ENCODE assay signal across 8 mouse cellular contexts in the genomic region with DNA sequence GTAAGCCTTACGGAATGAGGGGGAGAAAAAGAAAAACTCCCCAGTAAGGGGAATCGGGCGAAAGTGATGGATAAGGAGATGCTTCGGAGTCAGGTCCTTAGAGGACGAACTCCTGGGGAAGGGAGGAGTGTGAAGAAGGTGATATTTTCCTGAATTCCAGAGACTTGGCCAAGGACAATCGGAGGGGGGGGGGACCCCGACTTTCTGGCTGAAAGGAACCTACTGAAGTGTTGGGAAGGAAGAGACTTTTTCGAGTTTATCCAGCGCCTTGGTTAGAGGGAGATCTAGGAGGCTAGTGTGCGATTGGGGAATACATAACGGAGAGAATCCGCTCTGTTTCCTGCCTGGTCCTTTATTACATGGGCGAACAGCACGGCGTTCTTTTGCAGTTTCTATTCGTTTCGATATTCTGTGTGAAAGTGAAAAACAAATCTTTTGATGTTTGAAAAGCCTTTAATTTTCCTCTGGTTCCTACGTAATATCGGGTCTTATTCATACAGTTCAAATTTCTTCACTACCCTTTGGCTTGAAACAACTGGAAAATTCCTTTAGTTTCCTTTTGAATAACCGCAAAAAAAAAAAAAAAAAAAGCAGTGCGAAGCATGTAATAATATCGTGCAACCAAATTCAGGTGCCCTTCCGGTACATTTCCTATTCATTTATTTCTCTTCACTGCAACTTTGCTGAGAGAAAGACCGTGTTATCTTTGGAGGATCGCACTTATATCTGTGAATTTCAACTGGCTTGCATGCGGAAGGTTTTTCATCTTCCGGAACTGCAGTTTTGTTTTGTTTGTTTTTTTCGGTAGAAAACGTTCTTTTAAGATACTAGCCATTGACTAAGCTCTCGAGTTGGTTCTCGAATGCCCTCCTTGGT. TPM values are rescaled to one million over a fixed set of nuclear protein-coding genes. Genes with fewer than 3 reads are reported as not detected.
DNase-seq lines count a peak whose midpoint lies in the region; ATAC-seq lines count a peak whose summit lies in the region.

No protein-coding gene starts in this region.

- no peak for DNase-seq in frontal cortex, postnatal 10 days (ENCODE audit: low spot score in 2 of 2)
- DNase-seq in CD4-positive helper T cell, adult 2 months (ENCODE audit: low read depth, low spot score) = peak; percentile 77
- DNase-seq in embryo, embryonic 11 days = peak; percentile 20
- peak; percentile 92 for DNase-seq in midbrain, embryonic 11.5 days (ENCODE audit: low spot score, missing footprints)
- DNase-seq in yolk sac, embryonic 10.5 days (ENCODE audit: low spot score) = peak; percentile 6
- no peak for DNase-seq in layer of hippocampus, postnatal 36 days

- ATAC-seq in frontal cortex, adult (ENCODE audit: low TSS enrichment) = 0 out of 2 replicates have a peak, but pooled peaks have one; percentile 16
- ATAC-seq in hindbrain, embryonic 13.5 days (ENCODE audit: low FRiP score) = 0 out of 2 replicates have a peak, but pooled peaks have one; percentile 1
- no peak for ATAC-seq in midbrain, embryonic 11.5 days (ENCODE audit: low FRiP score)

- 19% methylated on average over 31 of the region's 31 CpGs for WGBS in hindbrain, embryonic 13.5 days
- WGBS in midbrain, embryonic 11.5 days = 18% methylated on average over 31 of the region's 31 CpGs

- peak overlapping the region; percentile 97 for H3K27ac ChIP-seq in hindbrain, embryonic 13.5 days
- H3K27ac ChIP-seq in midbrain, embryonic 11.5 days (ENCODE audit: low read depth, low read length) = peak overlapping the region; percentile 91

- H3K9me3 ChIP-seq in hindbrain, embryonic 13.5 days = no peaks in the 10 kb centered on the region
- no peaks in the 10 kb centered on the region for H3K9me3 ChIP-seq in midbrain, embryonic 11.5 days (ENCODE audit: control insufficient read depth, low read length)

- no peaks in the 10 kb centered on the region for H3K27me3 ChIP-seq in hindbrain, embryonic 13.5 days
- no peaks in the 10 kb centered on the region for H3K27me3 ChIP-seq in midbrain, embryonic 11.5 days (ENCODE audit: control insufficient read depth, insufficient read depth, low read length)

- H3K4me1 ChIP-seq in hindbrain, embryonic 13.5 days (replicated peaks) = no peaks in the 10 kb centered on the region
- no peaks in the 10 kb centered on the region for H3K4me1 ChIP-seq in midbrain, embryonic 11.5 days (ENCODE audit: control insufficient read depth, insufficient read depth, low read length)

- peak overlapping the region; percentile 60 for H3K4me3 ChIP-seq in hindbrain, embryonic 13.5 days
- H3K4me3 ChIP-seq in midbrain, embryonic 11.5 days (ENCODE audit: low read depth, low read length) = peak overlapping the region; percentile 66

- H3K4me2 ChIP-seq in hindbrain, embryonic 13.5 days = peak overlapping the region; percentile 55
- H3K4me2 ChIP-seq in midbrain, embryonic 11.5 days = peak overlapping the region; percentile 51

- no peaks in the 10 kb centered on the region for H3K36me3 ChIP-seq in hindbrain, embryonic 13.5 days
- H3K36me3 ChIP-seq in midbrain, embryonic 11.5 days (ENCODE audit: control insufficient read depth, insufficient read depth, low read length) = no peaks in the 10 kb centered on the region

- peak overlapping the region; percentile 85 for H3K9ac ChIP-seq in hindbrain, embryonic 13.5 days
- peak overlapping the region; percentile 85 for H3K9ac ChIP-seq in midbrain, embryonic 11.5 days (ENCODE audit: low read length)

RNA-seq across cellular contexts. Expression of gene Phf6, which starts 1.0 kb away (rescaled TPM):
- 75.4 and 77.8 TPM in 2 replicates for polyA plus RNA-seq in hindbrain, embryonic 13.5 days (2015; fragmentation: Nextera tagmentation; extraction: Ambion mirVana)
- polyA plus RNA-seq in midbrain, embryonic 11.5 days (2014; fragmentation: Nextera tagmentation; extraction: Ambion mirVana) = 125 and 140 TPM in 2 replicates
- 10 to 100 TPM; 21.5 to 22.4 TPM for total RNA-seq in layer of hippocampus, postnatal 36 days (2021)

Comparison
In these comparisons a context has a peak if more than half of its experiments do, and no peak if none do; other contexts are left out.
1. DNase-seq: peak in CD4-positive helper T cell, adult 2 months (single experiment), embryo, embryonic 11 days (single experiment), midbrain, embryonic 11.5 days (single experiment) and yolk sac, embryonic 10.5 days (single experiment); none in frontal cortex, postnatal 10 days (0 of 2) and layer of hippocampus, postnatal 36 days (0 of 2).